Mouse (Mus musculus): ENCODE results near the gene Jade1. TPM values are rescaled to one million over a fixed set of nuclear protein-coding genes. Genes with fewer than 3 reads are reported as not detected.
A peak's percentile ranks its signal among the peaks of the same experiment; 100 is the strongest.

Gene Jade1
- polyA plus RNA-seq (2016; fragmentation: Nextera tagmentation; extraction: Ambion mirVana), result 15.5 and 18.8 TPM in 2 replicates

- no peak within 1 kb of the TSS for H3K27ac ChIP-seq (replicated peaks)
- WGBS, result 96% methylated on average over 36 of the region's 36 CpGs
These were observed at the start of gene Jade1 for GRCm38 (mm10) chr3:41555491-41556381. TSS of gene Jade1 (plus strand) at chr3:41555731.

DNA sequence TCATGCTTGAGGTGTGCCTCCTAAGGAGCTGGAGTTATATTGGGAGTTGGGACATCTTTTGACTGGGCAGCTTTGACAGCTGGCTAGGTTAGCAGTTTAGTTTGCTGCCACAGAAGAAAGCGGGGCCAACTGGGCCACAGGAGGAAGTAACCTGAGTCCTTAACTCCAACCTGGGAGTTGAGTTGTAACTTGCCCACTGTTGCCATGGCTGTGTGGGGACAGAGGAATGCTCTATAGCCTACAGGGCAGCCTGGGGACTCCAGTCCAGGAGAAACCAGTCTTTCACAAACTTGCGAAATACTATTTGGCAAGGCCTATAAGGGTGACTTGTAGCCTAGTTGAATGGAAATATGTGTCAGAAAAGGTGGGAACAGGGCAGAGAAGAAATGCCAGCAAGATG, 46.1 kb upstream of the Jade1 start:
- 85% methylated on average over 2 of the region's 2 CpGs for WGBS
- no peak overlapping the region for H3K27ac ChIP-seq (replicated peaks)
- H3K4me3 ChIP-seq, result no peak overlapping the region
- peak; percentile 28 for DNase-seq (ENCODE audit: low spot score)
- no peaks in the 10 kb centered on the region for H3K36me3 ChIP-seq (replicated peaks)
- 0 out of 2 replicates have a peak, but pooled peaks cover 3% of the 10 kb centered on the region for H3K4me1 ChIP-seq
- no peaks in the 10 kb centered on the region for H3K27me3 ChIP-seq (replicated peaks; ENCODE audit: low read depth, poor library complexity, severe bottlenecking)
- no peaks in the 10 kb centered on the region for H3K9me3 ChIP-seq

More at GRCm38 (mm10) chr3:41555491-41556381, at the start of gene Jade1:
- Histone ChIP-seq H3K4me1 (no peaks in the 10 kb centered on the region), H3K4me3 (no peak within 1 kb of the TSS), H3K27me3 (replicated peaks; ENCODE audit: low read depth, poor library complexity, severe bottlenecking) (no peaks in the 10 kb centered on the region), H3K9me3 (peaks cover 5% of the 10 kb centered on the region; the same call in 1 of the 2 replicates), H3K36me3 (replicated peaks) (no peaks in the 10 kb centered on the region)
- no peak for DNase-seq (ENCODE audit: low spot score)

DNA sequence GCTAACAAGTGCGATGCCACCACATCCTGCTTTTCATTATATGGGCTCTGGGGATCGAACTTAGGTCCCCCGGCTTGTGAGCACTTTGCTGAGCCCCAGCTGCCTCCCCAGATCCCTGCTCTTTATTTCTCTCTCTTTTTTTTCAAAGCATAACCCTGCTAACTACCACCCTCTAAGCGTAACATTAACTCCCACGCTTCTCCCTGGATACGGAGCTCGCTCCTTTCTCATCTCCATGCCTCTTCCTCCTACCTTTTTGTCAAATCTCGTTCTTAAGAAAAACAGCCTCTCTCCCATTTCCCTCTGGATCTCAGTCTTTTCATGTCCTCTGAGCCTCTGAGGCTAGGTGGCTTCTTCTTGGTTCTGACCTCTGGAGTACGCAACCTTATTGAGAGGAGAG, 45.3 kb upstream of the Jade1 start:
- WGBS, result 71% methylated on average over 9 of the region's 9 CpGs
- H3K4me1 ChIP-seq, result 0 out of 2 replicates have a peak, but pooled peaks cover 3% of the 10 kb centered on the region
- no peaks in the 10 kb centered on the region for H3K9me3 ChIP-seq
- H3K4me3 ChIP-seq, result no peak overlapping the region
- no peak overlapping the region; the same call in 1 of the 2 replicates for H3K27ac ChIP-seq (replicated peaks)
- H3K27me3 ChIP-seq (replicated peaks; ENCODE audit: low read depth, poor library complexity, severe bottlenecking), result no peaks in the 10 kb centered on the region
- no peak for DNase-seq (ENCODE audit: low spot score)
- H3K36me3 ChIP-seq (replicated peaks), result no peaks in the 10 kb centered on the region

DNA sequence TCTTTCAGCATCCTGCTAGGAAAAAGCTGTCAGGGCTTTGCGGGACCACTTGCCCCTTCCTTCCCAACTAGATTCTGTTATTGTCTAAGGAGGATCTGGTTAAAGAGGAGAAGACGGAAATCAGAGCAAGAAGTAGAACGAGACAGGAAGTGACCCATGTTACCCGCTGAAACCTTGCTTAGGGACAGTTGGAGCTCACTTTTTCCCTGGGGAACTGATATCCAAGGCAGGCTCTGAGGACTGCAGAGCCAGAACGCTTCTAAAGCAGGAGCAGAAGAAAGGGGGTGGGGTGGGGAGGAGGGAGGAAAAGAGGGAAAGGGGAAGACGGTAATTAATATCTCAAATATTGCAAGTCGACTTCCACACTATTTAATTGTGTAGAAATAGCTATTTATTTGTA, 44.8 kb upstream of the Jade1 start:
- WGBS, result 61% methylated on average over 7 of the region's 7 CpGs

GRCm38 (mm10) chr3:41514003-41514402, 41.5 kb upstream of the Jade1 start:
- H3K27ac ChIP-seq (replicated peaks), result no peak overlapping the region

More for the DNA sequence above, 44.8 kb upstream of the Jade1 start:
- Histone ChIP-seq H3K36me3 (replicated peaks) (no peaks in the 10 kb centered on the region), H3K9me3 (no peaks in the 10 kb centered on the region), H3K4me3 (no peak overlapping the region), H3K27ac (replicated peaks) (no peak overlapping the region), H3K27me3 (replicated peaks; ENCODE audit: low read depth, poor library complexity, severe bottlenecking) (no peaks in the 10 kb centered on the region), H3K4me1 (0 out of 2 replicates have a peak, but pooled peaks cover 3% of the 10 kb centered on the region)
- no peak for DNase-seq (ENCODE audit: low spot score)

DNA sequence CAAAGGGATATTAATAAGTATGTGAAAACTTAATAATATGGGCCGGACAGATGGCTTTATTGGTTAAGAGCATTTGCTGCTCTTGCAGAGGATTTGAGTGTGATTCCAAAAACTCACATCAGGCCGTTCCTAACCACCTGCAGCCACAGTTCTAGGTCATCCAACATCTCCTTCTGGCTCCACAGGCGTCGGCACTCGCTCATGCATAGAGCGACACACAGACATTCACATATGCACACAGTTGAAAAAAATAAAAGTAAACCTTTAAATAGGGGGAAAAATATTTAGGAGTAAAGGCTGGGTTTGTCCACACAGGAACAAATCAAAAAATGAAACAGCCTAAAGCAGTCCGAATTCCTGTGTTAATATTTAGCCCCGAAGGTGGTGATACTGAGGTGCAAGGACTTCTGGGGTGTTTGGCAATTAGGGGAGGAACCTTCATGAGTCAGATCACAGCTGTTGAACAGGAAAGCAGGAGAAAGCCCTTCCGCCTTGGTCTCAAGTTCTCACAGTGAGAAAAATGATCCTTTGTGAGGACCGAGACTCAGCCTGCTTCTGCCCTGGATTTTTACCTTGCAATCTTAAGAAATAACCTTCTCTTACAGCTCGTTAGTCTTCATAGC, 40.7 kb upstream of the Jade1 start:
- no peaks in the 10 kb centered on the region for H3K27me3 ChIP-seq (replicated peaks; ENCODE audit: low read depth, poor library complexity, severe bottlenecking)
- DNase-seq (ENCODE audit: low spot score), result no peak
- no peak overlapping the region for H3K4me3 ChIP-seq
- 0 out of 2 replicates have a peak, but pooled peaks cover 3% of the 10 kb centered on the region for H3K4me1 ChIP-seq
- no peaks in the 10 kb centered on the region for H3K9me3 ChIP-seq
- H3K27ac ChIP-seq (replicated peaks), result no peak overlapping the region
- no peaks in the 10 kb centered on the region for H3K36me3 ChIP-seq (replicated peaks)
- WGBS, result 81% methylated on average over 11 of the region's 11 CpGs

More at GRCm38 (mm10) chr3:41514003-41514402, 41.5 kb upstream of the Jade1 start:
- Histone ChIP-seq H3K36me3 (replicated peaks) (no peaks in the 10 kb centered on the region), H3K4me3 (no peak overlapping the region), H3K27me3 (replicated peaks; ENCODE audit: low read depth, poor library complexity, severe bottlenecking) (no peaks in the 10 kb centered on the region), H3K9me3 (no peaks in the 10 kb centered on the region), H3K4me1 (0 out of 2 replicates have a peak, but pooled peaks cover 3% of the 10 kb centered on the region)
- no peak for DNase-seq (ENCODE audit: low spot score)
- 75% methylated on average over 5 of the region's 5 CpGs for WGBS

GRCm38 (mm10) chr3:41516961-41517518, 38.5 kb upstream of the Jade1 start:
- Histone ChIP-seq H3K36me3 (replicated peaks) (no peaks in the 10 kb centered on the region), H3K4me1 (peaks cover 2% of the 10 kb centered on the region; the same call in 1 of the 2 replicates), H3K27me3 (replicated peaks; ENCODE audit: low read depth, poor library complexity, severe bottlenecking) (no peaks in the 10 kb centered on the region), H3K9me3 (no peaks in the 10 kb centered on the region), H3K4me3 (no peak overlapping the region), H3K27ac (replicated peaks) (no peak overlapping the region)
- WGBS, result 87% methylated on average over 8 of the region's 8 CpGs
- no peak for DNase-seq (ENCODE audit: low spot score)

DNA sequence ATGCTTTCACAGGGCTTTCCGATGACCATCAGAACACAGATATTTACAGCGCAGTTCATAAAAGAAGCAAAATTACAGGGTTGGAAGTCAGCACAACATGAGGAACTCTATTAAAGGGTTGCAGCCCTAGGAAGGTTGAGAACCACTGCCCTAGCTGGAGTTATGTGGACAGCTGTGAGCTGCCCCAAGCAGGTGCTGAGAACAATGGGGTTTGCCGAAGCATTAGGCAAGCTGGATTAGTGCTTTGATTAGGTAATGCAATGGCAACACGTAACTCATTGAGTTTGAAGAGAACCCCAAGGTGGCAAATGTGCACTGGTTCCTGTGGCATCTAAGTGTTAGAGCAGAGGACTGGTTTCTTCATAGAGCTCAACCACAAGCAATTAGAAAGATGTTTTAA, 34.6 kb upstream of the Jade1 start:
- H3K9me3 ChIP-seq, result 0 out of 2 replicates have a peak, but pooled peaks cover 2% of the 10 kb centered on the region
- no peak for DNase-seq (ENCODE audit: low spot score)
- H3K4me3 ChIP-seq, result no peak overlapping the region
- no peaks in the 10 kb centered on the region for H3K36me3 ChIP-seq (replicated peaks)
- H3K4me1 ChIP-seq, result peaks cover 11% of the 10 kb centered on the region
- 83% methylated on average over 4 of the region's 4 CpGs for WGBS
- no peaks in the 10 kb centered on the region for H3K27me3 ChIP-seq (replicated peaks; ENCODE audit: low read depth, poor library complexity, severe bottlenecking)
- H3K27ac ChIP-seq (replicated peaks), result no peak overlapping the region

GRCm38 (mm10) chr3:41521733-41522132, 33.8 kb upstream of the Jade1 start:
- Histone ChIP-seq H3K36me3 (replicated peaks) (no peaks in the 10 kb centered on the region), H3K27ac (replicated peaks) (no peak overlapping the region), H3K27me3 (replicated peaks; ENCODE audit: low read depth, poor library complexity, severe bottlenecking) (no peaks in the 10 kb centered on the region), H3K4me3 (no peak overlapping the region), H3K4me1 (peaks cover 11% of the 10 kb centered on the region), H3K9me3 (0 out of 2 replicates have a peak, but pooled peaks cover 2% of the 10 kb centered on the region)
- 72% methylated on average over 3 of the region's 3 CpGs for WGBS
- no peak for DNase-seq (ENCODE audit: low spot score)

- peak; percentile 19 for DNase-seq (ENCODE audit: low spot score)
- peaks cover 11% of the 10 kb centered on the region for H3K4me1 ChIP-seq
- 42% methylated on average over 18 of the region's 18 CpGs for WGBS
- no peak overlapping the region for H3K27ac ChIP-seq (replicated peaks)
- no peaks in the 10 kb centered on the region for H3K36me3 ChIP-seq (replicated peaks)
- no peak overlapping the region for H3K4me3 ChIP-seq
- H3K9me3 ChIP-seq, result 0 out of 2 replicates have a peak, but pooled peaks cover 2% of the 10 kb centered on the region
- H3K27me3 ChIP-seq (replicated peaks; ENCODE audit: low read depth, poor library complexity, severe bottlenecking), result no peaks in the 10 kb centered on the region
These were observed 33.1 kb upstream of the Jade1 start for GRCm38 (mm10) chr3:41522226-41523005.

- 0 out of 2 replicates have a peak, but pooled peaks cover 2% of the 10 kb centered on the region for H3K9me3 ChIP-seq
- H3K4me1 ChIP-seq, result peaks cover 11% of the 10 kb centered on the region
- no peak for DNase-seq (ENCODE audit: low spot score)
- no peaks in the 10 kb centered on the region for H3K36me3 ChIP-seq (replicated peaks)
- no peak overlapping the region for H3K27ac ChIP-seq (replicated peaks)
- H3K4me3 ChIP-seq, result no peak overlapping the region
- H3K27me3 ChIP-seq (replicated peaks; ENCODE audit: low read depth, poor library complexity, severe bottlenecking), result no peaks in the 10 kb centered on the region
- WGBS, result 59% methylated on average over 2 of the region's 2 CpGs
These were observed 32.5 kb upstream of the Jade1 start for GRCm38 (mm10) chr3:41523006-41523375.

DNA sequence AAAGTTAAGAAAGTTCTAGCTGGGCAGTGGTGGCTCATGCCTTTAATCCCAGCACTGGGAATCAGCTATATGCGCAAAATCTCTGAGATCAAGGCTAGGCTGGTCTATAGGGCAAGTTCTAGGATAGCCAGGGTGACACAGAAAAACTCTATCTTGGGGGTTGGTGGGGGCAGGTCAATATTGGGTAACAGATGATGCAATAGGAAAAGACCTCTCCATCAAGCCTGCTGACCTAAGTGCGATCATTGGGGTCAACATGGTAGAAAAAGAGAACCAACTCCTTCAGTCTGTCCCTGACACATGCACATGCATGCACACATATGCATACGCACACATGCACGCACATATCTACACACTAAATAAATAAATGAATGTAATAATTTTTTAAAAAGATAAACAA, 32.1 kb upstream of the Jade1 start:
- Histone ChIP-seq H3K4me1 (peaks cover 11% of the 10 kb centered on the region), H3K4me3 (no peak overlapping the region), H3K9me3 (0 out of 2 replicates have a peak, but pooled peaks cover 2% of the 10 kb centered on the region), H3K36me3 (replicated peaks) (no peaks in the 10 kb centered on the region), H3K27me3 (replicated peaks; ENCODE audit: low read depth, poor library complexity, severe bottlenecking) (no peaks in the 10 kb centered on the region), H3K27ac (replicated peaks) (no peak overlapping the region)
- no peak for DNase-seq (ENCODE audit: low spot score)
- 94% methylated on average over 4 of the region's 4 CpGs for WGBS
